ENCODE assay signal across 23 mouse cellular contexts in genomic region chr10:75298608-75299007, GRCm38 (mm10). TPM values are rescaled to one million over a fixed set of nuclear protein-coding genes. Genes with fewer than 3 reads are reported as not detected.
A peak's percentile ranks its signal among the peaks of the same experiment; 100 is the strongest.
DNase-seq lines count a peak whose midpoint lies in the region; ATAC-seq and TF ChIP-seq lines count a peak whose summit lies in the region.
"Had no signal": no experiment of that assay in that cellular context is flagged by ENCODE, and none has a peak within 500 bp of the region (broad histone marks: within the 10 kb centered on the region; RNA-seq: fewer than 3 reads in every experiment).

No protein-coding gene starts in this region.

- ATAC-seq in intestine, postnatal 0 days = no peak
- no peak for ATAC-seq in intestine, embryonic 16.5 days
- ATAC-seq in midbrain, postnatal 0 days (ENCODE audit: low FRiP score) = no peak
- ATAC-seq: activated CD4-positive, CD25-positive, alpha-beta regulatory T cell, adult 4 months; forebrain, embryonic 13.5 days; forebrain, embryonic 16.5 days had no signal

- H3K9me3 ChIP-seq in intestine, postnatal 0 days (ENCODE audit: control insufficient read depth) = no peaks in the 10 kb centered on the region
- no peaks in the 10 kb centered on the region for H3K9me3 ChIP-seq in intestine, embryonic 16.5 days (ENCODE audit: control insufficient read depth, low read length)
- H3K9me3 ChIP-seq in midbrain, postnatal 0 days (ENCODE audit: low read length) = no peaks in the 10 kb centered on the region
- H3K9me3 ChIP-seq: forebrain, embryonic 13.5 days; G1E; heart, embryonic 13.5 days; hindbrain, embryonic 12.5 days; hindbrain, embryonic 15.5 days had no signal

- H3K4me1 ChIP-seq in intestine, postnatal 0 days (replicated peaks; ENCODE audit: control insufficient read depth, insufficient read depth, low read length) = peaks cover 16% of the 10 kb centered on the region
- peaks cover 13% of the 10 kb centered on the region; the same call in 1 of the 2 replicates for H3K4me1 ChIP-seq in intestine, embryonic 16.5 days (ENCODE audit: control insufficient read depth, insufficient read depth, low read length)
- H3K4me1 ChIP-seq in olfactory bulb, adult 2 months (ENCODE audit: control insufficient read depth, insufficient read depth, low read length) = peaks cover 3% of the 10 kb centered on the region
- no peaks in the 10 kb centered on the region for H3K4me1 ChIP-seq in midbrain, postnatal 0 days (ENCODE audit: insufficient read depth, low read length)
- H3K4me1 ChIP-seq: forebrain, embryonic 13.5 days; hindbrain, embryonic 12.5 days had no signal

- H3K36me3 ChIP-seq in intestine, postnatal 0 days (ENCODE audit: control insufficient read depth, insufficient read depth) = peaks cover 36% of the 10 kb centered on the region
- no peaks in the 10 kb centered on the region for H3K36me3 ChIP-seq in intestine, embryonic 16.5 days (ENCODE audit: control insufficient read depth, insufficient read depth, low read length)
- H3K36me3 ChIP-seq in midbrain, postnatal 0 days (ENCODE audit: insufficient read depth, low read length) = peaks cover 7% of the 10 kb centered on the region

- DNase-seq in gastrocnemius, adult 2 months = no peak
- DNase-seq in gastrocnemius, postnatal 10 days = no peak
- DNase-seq in MEL-GATA-1-ER (ENCODE audit: extremely low read depth, low read depth) = peak; percentile 73
- DNase-seq in midbrain, postnatal 0 days (ENCODE audit: low spot score) = no peak
- DNase-seq: adrenal gland, adult 8-10 months; adrenal gland, postnatal 25 days; B cell, adult 2 months; cerebellum, adult 18-20 months; cerebellum, adult 9-10 months; cerebellum, postnatal 14 days; gastrocnemius, postnatal 36 days; kidney, adult 18-20 months had no signal

- H3K4me3 ChIP-seq in gastrocnemius, adult 2 months = no peak overlapping the region
- H3K4me3 ChIP-seq in intestine, postnatal 0 days (ENCODE audit: low read depth, low read length) = no peak overlapping the region
- no peak overlapping the region for H3K4me3 ChIP-seq in intestine, embryonic 16.5 days (ENCODE audit: low read length)
- no peak overlapping the region for H3K4me3 ChIP-seq in olfactory bulb, adult 2 months (ENCODE audit: insufficient read depth, low read depth, low read length)
- H3K4me3 ChIP-seq in midbrain, postnatal 0 days (ENCODE audit: low read depth, low read length) = no peak overlapping the region
- H3K4me3 ChIP-seq: forebrain, embryonic 13.5 days; heart, embryonic 13.5 days; hindbrain, embryonic 12.5 days; hindbrain, embryonic 15.5 days had no signal

- intact Hi-C loops in gastrocnemius, adult 2 months (cut with DNase I) = no loop called here

- TF ChIP-seq CTCF in gastrocnemius, adult 2 months (IDR thresholded peaks at IDR 0.05) = no peak
- TF ChIP-seq CTCF in intestine, postnatal 0 days (IDR thresholded peaks at IDR 0.05; ENCODE audit: low read depth) = no peak
- TF ChIP-seq CTCF in olfactory bulb, adult 2 months (IDR thresholded peaks at IDR 0.05; ENCODE audit: insufficient read depth, low read depth, low read length) = no peak
- TF ChIP-seq CTCF in midbrain, postnatal 0 days (IDR thresholded peaks at IDR 0.05) = no peak

- H3K27me3 ChIP-seq in intestine, postnatal 0 days (replicated peaks; ENCODE audit: control insufficient read depth, insufficient read depth, low read length) = no peaks in the 10 kb centered on the region
- no peaks in the 10 kb centered on the region for H3K27me3 ChIP-seq in intestine, embryonic 16.5 days (replicated peaks; ENCODE audit: control insufficient read depth, insufficient read depth, low read length)
- H3K27me3 ChIP-seq in midbrain, postnatal 0 days (ENCODE audit: insufficient read depth, low read length) = no peaks in the 10 kb centered on the region
- H3K27me3 ChIP-seq: CH12.LX; forebrain, embryonic 13.5 days; heart, embryonic 13.5 days; hindbrain, embryonic 12.5 days; hindbrain, embryonic 15.5 days had no signal

- no peak overlapping the region for H3K4me2 ChIP-seq in intestine, postnatal 0 days (replicated peaks; ENCODE audit: low read depth)
- H3K4me2 ChIP-seq in intestine, embryonic 16.5 days (ENCODE audit: low read depth, low read length) = no peak overlapping the region
- H3K4me2 ChIP-seq in midbrain, postnatal 0 days (ENCODE audit: low read depth, low read length, poor library complexity, severe bottlenecking) = no peak overlapping the region
- H3K4me2 ChIP-seq: forebrain, embryonic 13.5 days; heart, embryonic 13.5 days; hindbrain, embryonic 12.5 days; hindbrain, embryonic 15.5 days had no signal

- H3K9ac ChIP-seq in intestine, postnatal 0 days (ENCODE audit: low read depth, low read length) = no peak overlapping the region
- no peak overlapping the region for H3K9ac ChIP-seq in intestine, embryonic 16.5 days (ENCODE audit: low read depth, low read length)
- no peak overlapping the region for H3K9ac ChIP-seq in midbrain, postnatal 0 days (replicated peaks; ENCODE audit: low read length, poor library complexity, severe bottlenecking)
- H3K9ac ChIP-seq: forebrain, embryonic 13.5 days; heart, embryonic 13.5 days; hindbrain, embryonic 12.5 days; hindbrain, embryonic 15.5 days had no signal

- 79% methylated on average over 5 of the region's 5 CpGs for WGBS in intestine, postnatal 0 days
- 90% methylated on average over 5 of the region's 5 CpGs for WGBS in intestine, embryonic 16.5 days
- WGBS in olfactory bulb, adult 2 months = 80% methylated on average over 5 of the region's 5 CpGs
- WGBS in midbrain, postnatal 0 days = 78% methylated on average over 5 of the region's 5 CpGs

- no peak for TF ChIP-seq POLR2A in olfactory bulb, adult 2 months (IDR thresholded peaks at IDR 0.05; ENCODE audit: insufficient read depth, low read depth, low read length)

- H3K27ac ChIP-seq in gastrocnemius, adult 2 months = peak overlapping the region; percentile 38; the same call in 1 of the 2 replicates
- peak overlapping the region; percentile 64; the same call in 1 of the 2 replicates for H3K27ac ChIP-seq in intestine, postnatal 0 days (ENCODE audit: low read depth, low read length)
- H3K27ac ChIP-seq in intestine, embryonic 16.5 days (ENCODE audit: low read length) = no peak overlapping the region; the same call in 1 of the 2 replicates
- 0 out of 2 replicates have a peak overlapping the region, but pooled peaks have one; percentile 5 for H3K27ac ChIP-seq in olfactory bulb, adult 2 months (ENCODE audit: insufficient read depth, low read depth, low read length)
- H3K27ac ChIP-seq in midbrain, postnatal 0 days (ENCODE audit: low read depth, low read length) = no peak overlapping the region
- H3K27ac ChIP-seq: forebrain, embryonic 13.5 days; heart, embryonic 13.5 days; hindbrain, embryonic 12.5 days; hindbrain, embryonic 15.5 days had no signal

RNA-seq across cellular contexts. Expression of gene Adora2a, which starts 18.1 kb away (rescaled TPM):
- under 1 TPM; 0.92 to 0.98 TPM for total RNA-seq in gastrocnemius, adult 2 months (2021)
- 1 to 10 TPM; 4.3 to 6.2 TPM for total RNA-seq in gastrocnemius, postnatal 10 days (2021)
- polyA plus RNA-seq in intestine, postnatal 0 days (2015; fragmentation: Nextera tagmentation; extraction: Ambion mirVana) = 1.2 and 1.4 TPM in 2 replicates
- polyA plus RNA-seq in intestine, embryonic 16.5 days (2015; fragmentation: Nextera tagmentation; extraction: Ambion mirVana) = 2.9 and 3.2 TPM in 2 replicates
- polyA plus RNA-seq in olfactory bulb, adult 2 months (2012; ENCODE audit: insufficient read depth, insufficient read length, low replicate concordance, missing spikeins) = not detected in 2 replicates
- total RNA-seq in midbrain, postnatal 0 days (2014; rRNA removed) = 4.3 and 11.7 TPM in 2 replicates
- 1.7 and 1.9 TPM in 2 replicates for polyA plus RNA-seq in midbrain, postnatal 0 days (2015; fragmentation: Nextera tagmentation; extraction: Ambion mirVana)

Comparison
In these comparisons a context has a peak if more than half of its experiments do, and no peak if none do; other contexts are left out.
1. H3K27ac ChIP-seq: peak in gastrocnemius, adult 2 months (single experiment), intestine, postnatal 0 days (single experiment) and olfactory bulb, adult 2 months (single experiment); none in intestine, embryonic 16.5 days (single experiment) and midbrain, postnatal 0 days (single experiment).